Mouse (Mus musculus): ENCODE measurements around the gene Gm49486.

The Gm49486 gene

GRCm38 (mm10) chr15:79229058-79229821 lies at the start of gene Gm49486, which contains the start of gene Pick1:
Gm49486 (plus strand) TSS chr15:79229391.
Pick1 (plus strand) TSS chr15:79229173.
- DNase-seq (ENCODE audit: low spot score) = peak; percentile 49

- no peak for DNase-seq (ENCODE audit: low spot score)
These were observed 44.0 kb upstream of the Gm49486 start for GRCm38 (mm10) chr15:79185213-79185612.

- DNase-seq (ENCODE audit: low spot score) = no peak
These were observed 41.4 kb upstream of the Gm49486 start for GRCm38 (mm10) chr15:79187819-79188218.

- DNase-seq (ENCODE audit: low spot score) = no peak
These were observed 37.8 kb upstream of the Gm49486 start for GRCm38 (mm10) chr15:79191426-79191825.

GRCm38 (mm10) chr15:79192450-79192849 lies 36.7 kb upstream of the Gm49486 start:
- DNase-seq (ENCODE audit: low spot score) = no peak

GRCm38 (mm10) chr15:79192885-79193845 lies 36.0 kb upstream of the Gm49486 start:
- no peak for DNase-seq (ENCODE audit: low spot score)

- DNase-seq (ENCODE audit: low spot score) = no peak
These were observed 35.1 kb upstream of the Gm49486 start for GRCm38 (mm10) chr15:79194048-79194447.

GRCm38 (mm10) chr15:79194946-79195345 lies 34.2 kb upstream of the Gm49486 start:
- no peak for DNase-seq (ENCODE audit: low spot score)

GRCm38 (mm10) chr15:79195492-79195891 lies 33.7 kb upstream of the Gm49486 start:
- no peak for DNase-seq (ENCODE audit: low spot score)

GRCm38 (mm10) chr15:79199390-79199976 lies 29.7 kb upstream of the Gm49486 start:
- no peak for DNase-seq (ENCODE audit: low spot score)

- no peak for DNase-seq (ENCODE audit: low spot score)
These were observed 27.6 kb upstream of the Gm49486 start for GRCm38 (mm10) chr15:79201491-79202150.

- DNase-seq (ENCODE audit: low spot score) = no peak
These were observed 26.6 kb upstream of the Gm49486 start for GRCm38 (mm10) chr15:79202575-79202974.

- no peak for DNase-seq (ENCODE audit: low spot score)
These were observed 21.0 kb upstream of the Gm49486 start for GRCm38 (mm10) chr15:79208211-79208610.

GRCm38 (mm10) chr15:79208758-79209439 lies 20.3 kb upstream of the Gm49486 start:
- DNase-seq (ENCODE audit: low spot score) = no peak

GRCm38 (mm10) chr15:79210357-79210756 lies 18.8 kb upstream of the Gm49486 start:
- no peak for DNase-seq (ENCODE audit: low spot score)

- no peak for DNase-seq (ENCODE audit: low spot score)
These were observed 16.3 kb upstream of the Gm49486 start for GRCm38 (mm10) chr15:79212750-79213446.

GRCm38 (mm10) chr15:79213591-79213990 lies 15.6 kb upstream of the Gm49486 start:
- DNase-seq (ENCODE audit: low spot score) = no peak

- DNase-seq (ENCODE audit: low spot score) = no peak
These were observed 13.0 kb upstream of the Gm49486 start for GRCm38 (mm10) chr15:79216191-79216590.

GRCm38 (mm10) chr15:79219572-79219971 lies 9.6 kb upstream of the Gm49486 start:
- DNase-seq (ENCODE audit: low spot score) = no peak

- no peak for DNase-seq (ENCODE audit: low spot score)
These were observed 5.5 kb upstream of the Gm49486 start for GRCm38 (mm10) chr15:79223641-79224040.

- peak; percentile 53 for DNase-seq (ENCODE audit: low spot score)
These were observed 4.5 kb upstream of the Gm49486 start for GRCm38 (mm10) chr15:79224685-79225084.

All from urinary bladder, postnatal 10 days (tissue).